Mouse (Mus musculus) heart, embryonic 14.5 days (tissue): ENCODE data around the gene Mdm2. TPM values are rescaled to one million over a fixed set of nuclear protein-coding genes. Genes with fewer than 3 reads are reported as not detected.

Experiments used
- ATAC-seq: fragments of 200-750 bp; cut with Nextera tagmentation; 2 replicates; pipeline ENCODE4 v1.8.0; 2017; ENCODE audit warnings: low read depth, moderate TSS enrichment; ENCODE audit not compliant: insufficient number of reproducible peaks, insufficient read depth, low FRiP score
- H3K27ac ChIP-seq, 2 experiments: fragments of 200-500 bp in 1 of 2; fragments of 300-500 bp in 1 of 2; sonication (generic) in 1 of 2; replicated peaks in 1 of 2; 2 replicates each; pipeline ENCODE4 v1.5.1; 2012 to 2014; ENCODE audit warnings: low read depth in 2 of 2, low read length in 2 of 2, control low read depth in 1 of 2, mild to moderate bottlenecking in 1 of 2, mixed read lengths in 1 of 2; ENCODE audit not compliant: control insufficient read depth in 1 of 2, insufficient read depth in 1 of 2
- H3K27me3 ChIP-seq: fragments of 300-500 bp; sonication (generic); 2 replicates; pipeline ENCODE4 v1.6.1; 2014; ENCODE audit warnings: mild to moderate bottlenecking, low read length, control low read depth; ENCODE audit not compliant: control insufficient read depth, insufficient read depth
- H3K36me3 ChIP-seq: fragments of 300-500 bp; sonication (generic); 2 replicates; pipeline ENCODE4 v1.6.1; 2014; ENCODE audit warnings: mild to moderate bottlenecking, control low read depth, low read length, mixed read lengths; ENCODE audit not compliant: control insufficient read depth, insufficient read depth
- H3K4me1 ChIP-seq, 2 experiments: fragments of 200-500 bp in 1 of 2; fragments of 300-500 bp in 1 of 2; sonication (generic) in 1 of 2; 2 replicates each; pipeline ENCODE4 v1.6.1; 2012 to 2014; ENCODE audit warnings: low read length in 2 of 2, control low read depth in 1 of 2, mixed read lengths in 1 of 2; ENCODE audit not compliant: control insufficient read depth in 2 of 2, insufficient read depth in 2 of 2
- H3K4me2 ChIP-seq: fragments of 300-500 bp; sonication (generic); 2 replicates; pipeline ENCODE4 v1.6.1; 2014; ENCODE audit warnings: mild to moderate bottlenecking, low read length
- H3K4me3 ChIP-seq, 2 experiments: fragments of 200-500 bp in 1 of 2; fragments of 300-500 bp in 1 of 2; sonication (generic) in 1 of 2; 2 replicates each; pipeline ENCODE4 v1.5.1; 2012 to 2014; ENCODE audit warnings: low read length in 2 of 2, mild to moderate bottlenecking in 2 of 2, control low read depth in 1 of 2, low read depth in 1 of 2, moderate library complexity in 1 of 2; ENCODE audit not compliant: control insufficient read depth in 1 of 2, insufficient read depth in 1 of 2
- H3K9ac ChIP-seq: fragments of 300-500 bp; sonication (generic); 2 replicates; pipeline ENCODE4 v1.6.1; 2014; ENCODE audit warnings: mild to moderate bottlenecking, low read length
- H3K9me3 ChIP-seq: fragments of 300-500 bp; sonication (generic); 2 replicates; pipeline ENCODE4 v1.6.1; 2016; ENCODE audit warnings: low read length, control low read depth; ENCODE audit not compliant: control insufficient read depth
- WGBS: fragments of 180-500 bp; shearing (Covaris S2); extraction: QIAGEN DNeasy Blood & Tissue Kit; methylation state at CpG from one replicate; pipeline ENCODE4 v1.1.7; 2014; 5-methylcytosine and 5-hydroxymethylcytosine counted together
- polyA plus RNA-seq: library from polyadenylated mRNA; unstranded; fragments of >200 nt; fragmentation: Nextera tagmentation; extraction: Ambion mirVana; gene quantifications from 2 replicates; pipeline ENCODE4 v1.2.1, GENCODE M21; 2014

Mdm2 gene
- polyA plus RNA-seq, 1 experiment from 2014 or later, result 48.9 TPM

DNA sequence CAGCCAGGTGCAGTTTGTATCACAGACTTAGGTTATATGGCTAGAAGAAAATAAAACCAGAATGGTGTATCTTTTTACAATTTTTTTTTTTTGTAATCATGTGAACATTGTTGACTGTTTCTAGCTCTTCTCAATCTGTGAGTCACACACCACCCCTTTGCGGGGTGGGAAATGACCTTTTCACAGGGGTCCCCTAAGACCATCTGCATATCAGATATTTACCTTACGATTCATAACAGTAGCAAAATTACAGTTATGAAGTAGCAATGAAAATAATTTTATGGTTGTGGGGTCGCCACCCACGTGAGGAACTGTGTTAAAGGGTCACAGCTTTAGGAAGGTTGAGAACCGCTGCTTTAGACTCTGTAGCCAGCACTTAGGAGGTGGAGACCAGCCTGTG lies 39.8 kb downstream of the Mdm2 start:
- ATAC-seq, result no peak
- Histone ChIP-seq H3K9me3 (no peaks in the 10 kb centered on the region), H3K36me3 (no peaks in the 10 kb centered on the region), H3K4me2 (no peak overlapping the region), H3K9ac (no peak overlapping the region), H3K27me3 (no peaks in the 10 kb centered on the region), H3K27ac (no peak overlapping the region), H3K4me1 (peaks cover 0 to 4% of the 10 kb centered on the region in 2 experiments; a peak in 3 of 4 replicates), H3K4me3 (no peak overlapping the region)
- 84% methylated on average over 5 of the region's 5 CpGs for WGBS

GRCm38 (mm10) chr10:117670092-117670491 lies 40.5 kb downstream of the Mdm2 start:
- no peak overlapping the region for H3K4me3 ChIP-seq
- 69% methylated on average over 3 of the region's 3 CpGs for WGBS
- H3K4me2 ChIP-seq, result no peak overlapping the region
- H3K27ac ChIP-seq, result no peak overlapping the region
- H3K36me3 ChIP-seq, result no peaks in the 10 kb centered on the region
- ATAC-seq, result no peak
- no peaks in the 10 kb centered on the region for H3K9me3 ChIP-seq
- no peaks in the 10 kb centered on the region for H3K4me1 ChIP-seq
- H3K9ac ChIP-seq, result no peak overlapping the region
- H3K27me3 ChIP-seq, result no peaks in the 10 kb centered on the region

- Histone ChIP-seq H3K27ac (no peak overlapping the region), H3K4me3 (no peak overlapping the region), H3K4me2 (no peak overlapping the region), H3K27me3 (no peaks in the 10 kb centered on the region), H3K9ac (no peak overlapping the region), H3K4me1 (no peaks in the 10 kb centered on the region), H3K36me3 (no peaks in the 10 kb centered on the region), H3K9me3 (no peaks in the 10 kb centered on the region)
- 70% methylated on average over 10 of the region's 10 CpGs for WGBS
- ATAC-seq, result no peak
These were observed 41.0 kb downstream of the Mdm2 start for GRCm38 (mm10) chr10:117669449-117670090.

DNA sequence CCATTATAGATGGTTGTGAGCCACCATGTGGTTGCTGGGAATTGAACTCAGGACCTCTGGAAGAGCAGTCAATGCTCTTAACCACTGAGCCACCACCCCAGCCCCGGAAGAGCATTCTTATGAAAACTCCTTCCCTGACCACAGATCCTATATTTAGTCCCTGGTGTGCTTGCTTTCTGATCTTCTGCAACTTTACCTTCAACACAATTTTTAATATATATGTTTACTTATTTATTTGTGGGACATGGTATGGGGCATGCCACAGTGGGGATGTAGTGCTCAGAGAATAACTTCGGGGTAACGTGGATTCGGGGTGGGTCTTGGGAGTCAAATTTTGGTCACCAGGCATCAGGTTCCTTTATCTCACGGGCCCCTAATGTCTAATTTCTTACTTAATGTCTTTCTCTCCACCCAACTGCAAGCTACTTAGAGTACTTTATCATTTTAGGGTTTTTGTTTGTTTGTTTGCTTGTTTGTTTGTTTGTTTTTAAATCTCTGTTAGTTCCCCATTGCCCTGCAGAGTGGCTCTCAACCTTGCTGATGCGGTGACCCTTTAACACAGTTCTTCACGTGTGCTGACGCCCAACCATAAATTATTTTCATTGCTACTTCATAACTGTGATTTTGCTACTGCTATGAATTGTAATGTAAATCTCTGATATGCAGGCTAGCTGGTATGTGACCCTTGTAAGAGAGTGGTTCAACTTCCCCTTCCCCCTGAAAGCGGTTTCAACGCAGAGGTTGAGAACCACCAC lies 41.8 kb downstream of the Mdm2 start:
- Histone ChIP-seq H3K4me3 (no peak overlapping the region), H3K27ac (no peak overlapping the region), H3K27me3 (no peaks in the 10 kb centered on the region), H3K9me3 (no peaks in the 10 kb centered on the region), H3K4me1 (peaks cover 4% of the 10 kb centered on the region in 2 experiments; a peak in 2 of 4 replicates), H3K9ac (no peak overlapping the region), H3K36me3 (no peaks in the 10 kb centered on the region), H3K4me2 (no peak overlapping the region)
- 86% methylated on average over 10 of the region's 10 CpGs for WGBS
- no peak for ATAC-seq

GRCm38 (mm10) chr10:117667663-117668507 lies 42.7 kb downstream of the Mdm2 start:
- H3K27me3 ChIP-seq, result no peaks in the 10 kb centered on the region
- no peak overlapping the region for H3K9ac ChIP-seq
- peaks cover 4% of the 10 kb centered on the region in 2 experiments; a peak in 2 of 4 replicates for H3K4me1 ChIP-seq
- ATAC-seq, result no peak
- H3K4me2 ChIP-seq, result no peak overlapping the region
- no peak overlapping the region for H3K27ac ChIP-seq
- no peak overlapping the region for H3K4me3 ChIP-seq
- H3K36me3 ChIP-seq, result no peaks in the 10 kb centered on the region
- WGBS, result 92% methylated on average over 28 of the region's 28 CpGs
- no peaks in the 10 kb centered on the region for H3K9me3 ChIP-seq

DNA sequence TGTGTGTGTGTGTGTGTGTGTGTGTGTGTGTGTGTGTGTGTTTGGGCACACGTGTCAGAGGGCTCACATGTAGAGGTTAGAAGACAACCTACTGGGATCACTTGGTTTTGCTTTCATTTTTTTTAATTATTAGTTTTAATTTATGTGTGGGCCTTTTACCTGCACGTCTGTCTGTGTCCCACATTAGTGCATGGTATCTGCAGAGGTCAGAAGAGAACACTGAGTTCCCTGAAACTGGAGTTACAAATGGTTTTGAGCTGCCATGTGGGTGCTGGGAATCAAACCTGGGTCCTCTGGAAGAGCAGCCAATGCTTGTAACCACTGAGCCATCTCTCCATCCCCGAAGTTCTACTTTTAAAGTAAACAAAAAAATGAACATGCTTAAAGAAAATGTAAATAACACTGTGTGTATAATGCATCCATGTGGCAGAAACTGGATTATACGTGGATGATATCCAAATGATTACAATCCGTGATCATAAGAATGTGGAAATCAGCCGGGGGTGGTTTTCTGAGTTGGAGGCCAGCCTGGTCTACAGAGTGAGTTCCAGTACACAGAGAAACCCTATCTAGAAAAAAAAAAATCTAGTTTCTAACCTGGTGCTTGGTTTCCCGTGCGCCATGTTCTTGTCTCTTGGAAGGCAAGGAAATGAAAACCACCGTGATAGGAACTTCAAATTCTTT lies 43.5 kb downstream of the Mdm2 start:
- Histone ChIP-seq H3K9me3 (no peaks in the 10 kb centered on the region), H3K4me2 (no peak overlapping the region), H3K4me1 (peaks cover 4% of the 10 kb centered on the region in 2 experiments; a peak in 2 of 4 replicates), H3K36me3 (no peaks in the 10 kb centered on the region), H3K27ac (no peak overlapping the region), H3K4me3 (no peak overlapping the region), H3K9ac (no peak overlapping the region), H3K27me3 (no peaks in the 10 kb centered on the region)
- WGBS, result 87% methylated on average over 9 of the region's 9 CpGs
- no peak for ATAC-seq

DNA sequence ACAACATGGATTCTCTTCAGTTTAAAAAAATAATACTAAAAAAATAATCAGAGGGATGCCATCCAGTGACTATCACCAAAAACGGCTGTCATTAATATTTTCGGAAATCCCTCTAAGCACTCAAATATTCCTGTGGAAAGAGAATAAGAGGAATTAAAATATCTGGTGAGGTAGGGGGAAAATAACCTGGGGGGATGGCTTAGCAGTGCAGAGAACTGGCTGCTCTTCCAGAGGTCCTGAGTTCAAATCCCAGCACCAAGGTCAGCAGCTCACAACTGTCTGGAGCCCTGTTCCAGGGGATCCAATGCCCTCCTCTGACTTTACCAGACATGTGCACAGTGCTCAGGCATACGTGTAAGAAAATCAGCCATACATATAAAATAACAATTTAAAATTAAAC lies 44.2 kb downstream of the Mdm2 start:
- WGBS, result 91% methylated on average over 3 of the region's 3 CpGs
- ATAC-seq, result no peak

More for the DNA sequence above, 44.2 kb downstream of the Mdm2 start:
- H3K4me3 ChIP-seq, result no peak overlapping the region
- no peaks in the 10 kb centered on the region for H3K36me3 ChIP-seq
- H3K9me3 ChIP-seq, result no peaks in the 10 kb centered on the region
- H3K4me2 ChIP-seq, result no peak overlapping the region
- H3K9ac ChIP-seq, result no peak overlapping the region
- no peak overlapping the region for H3K27ac ChIP-seq
- H3K27me3 ChIP-seq, result no peaks in the 10 kb centered on the region
- H3K4me1 ChIP-seq, result peaks cover 4% of the 10 kb centered on the region in 2 experiments; a peak in 2 of 4 replicates
